Mouse (Mus musculus) brown adipose tissue, adult 24 weeks (tissue): ENCODE measurements around the gene Eif2ak3. TPM values are rescaled to one million over a fixed set of nuclear protein-coding genes. Genes with fewer than 3 reads are reported as not detected.
"Not testable (repeated sequence)": the region's sequence is repeated elsewhere in the genome, so short reads cannot be mapped to it uniquely, and the experiment has no call there.

Experiments
- H3K27ac ChIP-seq: fragments of 200-500 bp; replicated peaks from 2 replicates; pipeline ENCODE4 v1.5.1; 2012; ENCODE audit warnings: low read depth, mild to moderate bottlenecking, low read length
- H3K4me1 ChIP-seq: fragments of 200-500 bp; 2 replicates; pipeline ENCODE4 v1.6.1; 2012; ENCODE audit warnings: low read length, mixed read lengths; ENCODE audit not compliant: control insufficient read depth, insufficient read depth, insufficient read length
- H3K4me3 ChIP-seq: fragments of 200-500 bp; 2 replicates; pipeline ENCODE4 v1.5.1; 2012; ENCODE audit warnings: low read depth, mild to moderate bottlenecking, low read length, moderate library complexity; ENCODE audit not compliant: insufficient read depth
- polyA plus RNA-seq: library from polyadenylated mRNA; stranded (reverse); fragments of >200 nt; gene quantifications from 2 replicates; pipeline ENCODE4 v1.2.4, GENCODE M21; 2012; ENCODE audit not compliant: missing spikeins, insufficient read depth, insufficient read length

Gene Eif2ak3
- polyA plus RNA-seq, 1 experiment = 6.5 TPM

- Histone ChIP-seq H3K4me3 (no peak overlapping the region), H3K4me1 (no peaks in the 10 kb centered on the region), H3K27ac (no peak overlapping the region)
These were observed 21.9 kb upstream of the Eif2ak3 start for GRCm38 (mm10) chr6:70822386-70822910.

GRCm38 (mm10) chr6:70823277-70823676 lies 21.0 kb upstream of the Eif2ak3 start:
- H3K27ac ChIP-seq, H3K4me1 ChIP-seq, H3K4me3 ChIP-seq: not testable (repeated sequence)

- Histone ChIP-seq H3K27ac (0 out of 2 replicates have a peak overlapping the region, but pooled peaks have one; percentile 8), H3K4me1 (no peaks in the 10 kb centered on the region), H3K4me3 (peak overlapping the region; percentile 70)
These were observed 20.0 kb upstream of the Eif2ak3 start for GRCm38 (mm10) chr6:70824085-70824986.

- Histone ChIP-seq H3K4me3 (peak overlapping the region; percentile 70), H3K4me1 (no peaks in the 10 kb centered on the region), H3K27ac (no peak overlapping the region)
These were observed 19.4 kb upstream of the Eif2ak3 start for GRCm38 (mm10) chr6:70824987-70825337.

- no peak overlapping the region for H3K27ac ChIP-seq
- no peaks in the 10 kb centered on the region for H3K4me1 ChIP-seq
- no peak overlapping the region for H3K4me3 ChIP-seq
These were observed 14.9 kb upstream of the Eif2ak3 start for GRCm38 (mm10) chr6:70829451-70829850.

- Histone ChIP-seq H3K27ac (no peak overlapping the region), H3K4me3 (no peak overlapping the region), H3K4me1 (no peaks in the 10 kb centered on the region)
These were observed 13.8 kb upstream of the Eif2ak3 start for GRCm38 (mm10) chr6:70830552-70830951.

- Histone ChIP-seq H3K4me3 (no peak overlapping the region), H3K4me1 (no peaks in the 10 kb centered on the region), H3K27ac (no peak overlapping the region)
These were observed 13.0 kb upstream of the Eif2ak3 start for GRCm38 (mm10) chr6:70831179-70831839.

- no peaks in the 10 kb centered on the region for H3K4me1 ChIP-seq
- H3K27ac ChIP-seq = no peak overlapping the region
These were observed 7.0 kb upstream of the Eif2ak3 start for GRCm38 (mm10) chr6:70837297-70837696.

GRCm38 (mm10) chr6:70838532-70838931 lies 5.8 kb upstream of the Eif2ak3 start:
- H3K27ac ChIP-seq = no peak overlapping the region
- no peak overlapping the region for H3K4me3 ChIP-seq
- H3K4me1 ChIP-seq = no peaks in the 10 kb centered on the region

More at GRCm38 (mm10) chr6:70837297-70837696, 7.0 kb upstream of the Eif2ak3 start:
- no peak overlapping the region for H3K4me3 ChIP-seq

- Histone ChIP-seq H3K27ac (no peak overlapping the region), H3K4me3 (no peak overlapping the region)
These were observed 4.0 kb upstream of the Eif2ak3 start for GRCm38 (mm10) chr6:70840281-70840680.

GRCm38 (mm10) chr6:70842991-70843390 lies 1.3 kb upstream of the Eif2ak3 start:
- peak overlapping the region; percentile 86 for H3K27ac ChIP-seq
- H3K4me1 ChIP-seq = peaks cover 5% of the 10 kb centered on the region; the same call in 1 of the 2 replicates
- peak overlapping the region; percentile 63 for H3K4me3 ChIP-seq

More at GRCm38 (mm10) chr6:70840281-70840680, 4.0 kb upstream of the Eif2ak3 start:
- H3K4me1 ChIP-seq = no peaks in the 10 kb centered on the region

- Histone ChIP-seq H3K4me1 (peaks cover 5% of the 10 kb centered on the region; the same call in 1 of the 2 replicates), H3K27ac (no peak overlapping the region)
These were observed 756 bp downstream of the Eif2ak3 start for GRCm38 (mm10) chr6:70844896-70845646.

GRCm38 (mm10) chr6:70847386-70847785 lies 3.1 kb downstream of the Eif2ak3 start:
- no peak overlapping the region for H3K4me3 ChIP-seq
- H3K4me1 ChIP-seq = peaks cover 5% of the 10 kb centered on the region; the same call in 1 of the 2 replicates
- peak overlapping the region; percentile 39; the same call in 1 of the 2 replicates for H3K27ac ChIP-seq

More at GRCm38 (mm10) chr6:70844896-70845646, 756 bp downstream of the Eif2ak3 start:
- peak overlapping the region; percentile 79 for H3K4me3 ChIP-seq

GRCm38 (mm10) chr6:70853371-70853770 lies 9.1 kb downstream of the Eif2ak3 start:
- H3K4me3 ChIP-seq = no peak overlapping the region
- no peak overlapping the region for H3K27ac ChIP-seq
- H3K4me1 ChIP-seq = peaks cover 5% of the 10 kb centered on the region; the same call in 1 of the 2 replicates
